Mouse (Mus musculus) heart, postnatal 36 days (tissue): ENCODE results near the gene Gm29289. TPM values are rescaled to one million over a fixed set of nuclear protein-coding genes. Genes with fewer than 3 reads are reported as not detected.
"Not testable (repeated sequence)": the region's sequence is repeated elsewhere in the genome, so short reads cannot be mapped to it uniquely, and the experiment has no call there.

Experiments
- DNase-seq, 2 experiments: peaks; one replicate each; pipeline ENCODE4 v3.0.0; 2021 to 2022
- intact Hi-C: fragments of 180-260 bp; cut with DNase I; formaldehyde crosslinking; loops from one replicate; pipeline ENCODE4 v1.15.1; 2025
- total RNA-seq, 2 experiments: library from RNA; stranded (reverse); gene quantifications; 2 replicates each; pipeline ENCODE4 v1.2.3; 2021

Gm29289 gene
- not detected for total RNA-seq

- intact Hi-C loops, DNase-seq: not testable (repeated sequence)
These were observed at the start of gene Gm29289 for GRCm38 (mm10) chrY:2932282-2932681. Gene Gm29289 (plus strand): TSS chrY:2932582.

GRCm38 (mm10) chrY:2900689-2901088, 31.7 kb upstream of the Gm29289 start, which contains the start of gene Gm10352:
Gene Gm10352 (plus strand): TSS chrY:2900989.
- DNase-seq, intact Hi-C loops: not testable (repeated sequence)

Other genes with a start within 250 kb of the Gm29289 start
- not detected for gene H2al2b, start 211.9 kb upstream of the Gm29289 start, total RNA-seq
- gene Gm4064, start 136.4 kb upstream of the Gm29289 start, total RNA-seq, result not detected
- gene Rbmy, start 101.9 kb upstream of the Gm29289 start, total RNA-seq, result not detected
- not detected for gene Gm10256, start 101.9 kb upstream of the Gm29289 start, total RNA-seq
- gene Gm10352, start 31.6 kb upstream of the Gm29289 start, total RNA-seq, result not detected